Mouse (Mus musculus): ENCODE results near the gene Slfn5.
"Not testable (repeated sequence)": the region's sequence is repeated elsewhere in the genome, so short reads cannot be mapped to it uniquely, and the experiment has no call there.

Slfn5 gene

DNA sequence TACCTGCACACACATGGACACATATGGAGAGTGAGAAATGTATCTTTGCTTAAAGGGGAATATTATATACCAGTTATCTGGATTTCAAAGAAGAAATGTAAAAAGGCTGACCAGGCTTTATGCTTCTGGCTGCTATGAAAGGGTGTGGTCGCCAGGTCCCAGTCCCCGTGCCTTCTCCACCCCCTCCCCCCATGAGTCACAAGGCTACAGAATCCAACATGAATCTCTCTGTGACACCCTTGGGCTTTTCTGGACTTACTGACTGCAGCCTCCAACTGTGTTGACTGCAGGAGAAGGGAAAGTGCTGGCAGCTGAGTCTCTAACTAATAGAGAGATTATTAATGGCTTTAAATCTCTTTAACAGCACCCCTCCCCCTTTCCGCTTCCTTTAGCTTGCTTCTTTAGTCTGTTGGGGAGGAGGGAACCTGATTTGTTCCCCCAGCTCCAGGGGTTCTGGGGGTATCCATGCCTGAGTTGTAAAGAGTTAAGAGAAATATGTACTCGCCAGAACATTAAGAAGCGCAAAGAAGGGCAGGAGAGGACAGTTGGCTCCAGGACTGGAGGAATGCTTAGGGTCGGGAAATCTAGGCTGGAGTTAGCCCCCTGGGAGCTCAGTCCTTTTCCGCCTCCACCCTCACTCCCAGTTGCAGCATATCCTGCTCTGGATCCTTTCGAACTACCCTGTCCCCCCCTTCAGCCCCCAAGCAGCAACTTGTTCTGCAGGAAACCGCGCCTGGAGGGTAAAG is at the start of gene Slfn5:
Gene Slfn5, plus strand, starts transcription at position 614 of the 746 bp plus-strand sequence.
- DNase-seq, result no peak

DNA sequence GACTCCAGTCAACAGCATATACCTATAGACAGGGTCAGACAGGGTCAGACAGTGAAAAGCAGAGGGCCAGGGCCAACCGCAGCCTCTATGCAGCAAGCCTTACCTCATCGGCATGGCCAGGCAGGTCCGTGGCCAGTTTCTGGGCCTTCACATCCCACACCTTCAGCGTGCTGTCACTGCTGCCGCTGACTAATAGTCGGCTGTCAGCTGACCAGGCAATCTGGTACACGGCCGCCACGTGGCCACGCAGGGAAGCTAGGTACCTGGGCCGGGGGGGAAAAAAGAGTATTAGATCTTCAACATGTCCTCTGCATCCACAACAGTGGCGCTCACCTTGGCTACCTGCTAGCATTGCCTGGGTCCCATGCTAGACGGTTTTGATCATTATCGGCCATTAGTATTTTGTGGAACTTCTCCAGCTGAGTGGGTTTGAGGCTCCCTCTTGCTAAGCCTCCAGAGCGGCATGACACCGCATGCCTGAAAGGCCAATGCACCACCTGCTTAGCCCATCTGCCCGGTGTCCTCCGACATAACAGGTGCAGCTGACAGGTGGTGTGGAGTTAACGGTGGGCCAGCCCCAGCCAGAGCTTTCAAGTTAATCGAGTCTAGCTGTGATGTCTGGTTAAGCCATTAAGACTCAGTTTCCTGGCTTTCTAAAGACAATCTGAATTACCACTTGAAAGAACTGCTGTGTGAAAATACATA is 49.4 kb upstream of the Slfn5 start:
- no peak for DNase-seq

DNA sequence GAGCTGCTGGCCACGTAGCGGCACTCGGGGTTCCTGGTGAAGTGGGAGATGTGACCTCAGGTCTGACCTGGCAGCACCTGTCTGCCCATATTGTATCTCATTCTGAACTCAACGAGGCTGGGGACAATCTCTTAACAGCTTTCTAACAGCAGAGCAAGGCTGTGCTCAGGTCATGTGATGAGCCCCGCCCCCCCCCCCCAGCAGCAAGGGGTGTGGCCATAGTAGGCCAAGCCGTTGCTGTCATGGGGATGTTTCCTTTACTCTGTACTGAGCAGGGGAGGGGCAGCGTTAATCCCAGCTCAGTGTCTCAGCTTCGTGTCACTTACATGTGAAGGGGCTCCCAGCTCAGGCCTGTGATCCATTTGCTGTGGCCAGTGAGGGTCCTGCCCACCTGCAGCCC is 46.2 kb upstream of the Slfn5 start:
- no peak for DNase-seq

DNA sequence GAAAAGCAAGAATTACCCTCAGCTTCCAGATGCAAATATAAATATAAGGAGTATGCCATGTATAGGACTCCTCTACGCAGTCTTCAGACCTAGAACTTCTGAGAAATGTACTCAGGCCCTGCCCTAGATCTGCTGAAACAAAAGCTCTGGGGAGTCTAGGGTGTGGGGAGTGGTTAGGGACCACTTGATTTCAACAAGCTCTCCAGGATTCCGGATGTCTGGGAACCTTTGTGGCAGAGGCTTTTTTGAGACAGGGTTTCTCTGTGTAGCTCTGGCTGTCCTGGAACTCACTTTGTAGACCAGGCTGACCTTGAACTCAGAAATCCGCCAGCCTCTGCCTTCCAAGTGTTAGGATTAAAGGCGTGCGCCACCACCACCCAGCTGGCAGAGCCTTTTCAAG is 45.3 kb upstream of the Slfn5 start:
- DNase-seq, result no peak

DNA sequence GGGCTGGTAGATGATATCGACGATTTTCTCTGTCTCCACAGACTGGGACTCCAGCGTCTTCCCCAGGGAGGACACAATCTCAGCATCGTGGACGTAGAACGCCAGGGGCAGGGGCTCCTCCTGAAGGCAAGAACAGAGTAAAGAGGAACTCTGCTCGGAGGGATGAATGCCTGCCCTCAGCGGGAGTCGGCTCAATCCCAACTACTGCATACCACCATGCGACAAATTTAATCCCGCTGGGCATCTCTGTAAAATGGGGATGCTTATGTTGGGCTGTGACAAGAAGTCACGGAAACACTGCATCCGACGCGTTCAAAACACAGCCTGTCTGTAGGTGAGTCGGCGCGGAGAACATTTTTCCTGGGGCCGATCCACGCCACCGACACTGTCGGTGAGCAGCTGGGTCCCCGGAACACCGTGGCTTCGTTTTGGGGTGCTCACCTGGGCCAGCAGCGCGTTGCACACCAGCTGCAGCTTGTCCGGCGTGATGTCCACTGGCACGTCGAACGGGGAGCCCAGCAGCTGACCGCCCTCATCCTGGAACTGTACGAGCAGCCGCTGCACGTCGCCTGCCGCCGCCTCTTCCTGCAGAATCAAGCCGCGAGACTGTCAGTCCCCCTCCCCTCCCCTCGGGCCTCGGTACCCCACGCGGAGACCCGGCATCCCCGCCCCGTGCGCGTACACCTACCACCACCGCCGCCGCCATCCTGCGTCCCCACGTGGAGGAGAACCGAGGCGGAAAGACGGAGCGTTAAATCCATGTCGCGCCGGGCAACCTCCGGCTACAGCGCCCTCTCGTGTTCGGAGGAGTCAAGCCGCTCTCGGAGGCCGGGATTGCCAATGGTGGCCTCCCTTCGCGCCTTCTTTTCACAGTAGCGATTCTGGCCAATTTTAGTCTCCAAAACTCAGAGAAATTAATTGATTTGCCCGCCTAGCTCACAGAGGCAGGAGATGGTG is 43.2 kb upstream of the Slfn5 start, which contains the start of gene Nle1:
Gene Nle1, minus strand, starts transcription at position 761 of the 957 bp plus-strand sequence.
- peak; percentile 99 for DNase-seq

GRCm38 (mm10) chr11:82908608-82908989 is 42.5 kb upstream of the Slfn5 start:
- DNase-seq, result no peak

GRCm38 (mm10) chr11:82910250-82910649 is 40.9 kb upstream of the Slfn5 start, which contains the start of gene Unc45b:
TSS of gene Unc45b (plus strand) at chr11:82910550.
- no peak for DNase-seq

DNA sequence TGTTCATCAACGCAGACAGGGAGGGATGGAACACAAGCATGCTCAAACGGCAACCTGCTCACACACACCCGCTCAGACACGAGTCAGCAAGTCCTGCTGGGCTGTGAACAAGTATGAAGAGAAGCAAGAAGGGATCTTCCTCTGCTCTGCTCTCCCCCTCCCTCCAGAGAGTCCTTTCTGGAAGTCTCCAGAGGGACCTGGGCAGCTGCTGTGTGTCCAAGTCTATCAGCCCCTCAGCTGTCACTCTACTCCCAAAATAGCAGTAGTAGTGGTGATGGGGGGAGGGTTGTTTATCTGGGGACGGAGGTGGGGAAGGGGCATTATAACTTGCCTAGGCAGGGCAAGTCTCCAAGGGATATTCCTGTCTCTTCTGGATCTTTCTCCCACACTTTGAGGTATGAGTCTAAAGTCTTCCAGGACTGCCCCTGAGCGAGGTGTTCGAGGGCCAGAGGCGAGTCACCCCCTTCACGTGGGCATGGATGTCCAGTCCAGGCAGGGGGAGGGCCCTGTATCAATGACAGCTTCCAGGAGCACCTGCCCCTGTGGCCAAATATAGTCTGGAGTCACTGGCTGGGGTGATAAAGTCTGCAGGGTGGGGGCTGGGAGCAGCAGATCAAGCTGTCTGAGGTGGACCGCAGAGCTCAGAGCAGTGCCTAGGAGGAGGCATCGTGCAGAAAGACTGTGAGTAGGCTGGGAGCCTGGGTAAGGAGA is 40.3 kb upstream of the Slfn5 start:
- DNase-seq, result no peak

- DNase-seq, result peak; percentile 89
Measured at GRCm38 (mm10) chr11:82914711-82915352, 36.3 kb upstream of the Slfn5 start.

DNA sequence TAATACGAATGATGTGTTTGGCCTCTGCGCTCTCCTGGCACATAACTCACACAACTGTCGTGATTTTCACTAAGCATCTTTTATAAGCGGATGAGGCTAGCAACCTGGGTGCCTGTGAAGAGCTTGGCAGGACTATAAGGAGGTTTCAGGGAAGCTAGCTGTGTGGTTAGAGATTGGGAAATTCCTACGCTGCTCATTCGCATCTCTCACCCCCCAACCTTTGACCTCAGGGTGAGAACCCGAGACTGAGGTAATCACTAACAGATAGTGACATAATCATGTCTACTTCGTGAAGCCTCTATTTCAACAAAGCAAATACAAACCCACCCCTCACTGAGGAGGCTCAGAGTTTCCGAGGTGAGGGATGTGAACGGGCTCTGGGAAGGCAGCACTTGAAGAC is 30.4 kb upstream of the Slfn5 start:
- DNase-seq, result no peak

DNA sequence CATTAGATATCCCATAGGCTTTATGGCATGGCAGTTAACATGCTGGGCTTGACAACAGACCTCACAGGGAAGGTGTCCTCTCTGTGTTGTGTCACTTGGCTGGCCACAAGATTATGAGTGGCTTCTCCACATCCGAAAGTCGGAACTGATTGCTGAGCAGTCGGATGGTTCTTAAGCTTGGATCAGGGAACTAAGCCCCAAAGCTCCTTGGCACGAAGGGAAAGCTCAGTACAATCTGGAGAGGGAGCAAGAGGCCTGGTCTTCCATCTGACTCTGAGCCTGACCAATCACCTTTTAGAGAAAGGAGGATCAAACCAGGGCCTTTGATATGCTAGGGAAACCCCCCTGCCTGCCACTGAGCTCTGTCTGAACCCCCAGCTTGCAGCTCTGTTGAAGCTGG is 29.5 kb upstream of the Slfn5 start:
- DNase-seq, result no peak

DNA sequence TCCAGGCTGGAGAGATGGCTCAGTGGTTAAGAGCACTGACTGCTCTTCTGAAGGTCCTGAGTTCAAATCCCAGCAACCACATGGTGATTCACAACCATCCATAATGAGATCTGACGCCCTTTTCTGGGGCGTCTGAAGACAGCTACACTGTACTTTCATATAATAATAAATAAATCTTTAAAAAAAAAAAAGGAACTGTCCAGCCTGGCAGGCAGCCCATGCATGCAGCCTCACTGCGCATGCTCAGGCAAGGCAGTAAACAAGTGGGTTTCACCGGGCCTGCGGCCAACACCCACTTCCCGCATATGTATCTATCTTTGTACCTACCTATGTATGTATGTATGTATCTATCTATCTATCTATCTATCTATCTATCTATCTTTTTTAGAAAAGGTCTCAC is 27.2 kb upstream of the Slfn5 start:
- not testable (repeated sequence) for DNase-seq

GRCm38 (mm10) chr11:82928897-82929632 is 22.1 kb upstream of the Slfn5 start:
- DNase-seq, result no peak

GRCm38 (mm10) chr11:82929633-82929950 is 21.6 kb upstream of the Slfn5 start:
- DNase-seq, result no peak

DNA sequence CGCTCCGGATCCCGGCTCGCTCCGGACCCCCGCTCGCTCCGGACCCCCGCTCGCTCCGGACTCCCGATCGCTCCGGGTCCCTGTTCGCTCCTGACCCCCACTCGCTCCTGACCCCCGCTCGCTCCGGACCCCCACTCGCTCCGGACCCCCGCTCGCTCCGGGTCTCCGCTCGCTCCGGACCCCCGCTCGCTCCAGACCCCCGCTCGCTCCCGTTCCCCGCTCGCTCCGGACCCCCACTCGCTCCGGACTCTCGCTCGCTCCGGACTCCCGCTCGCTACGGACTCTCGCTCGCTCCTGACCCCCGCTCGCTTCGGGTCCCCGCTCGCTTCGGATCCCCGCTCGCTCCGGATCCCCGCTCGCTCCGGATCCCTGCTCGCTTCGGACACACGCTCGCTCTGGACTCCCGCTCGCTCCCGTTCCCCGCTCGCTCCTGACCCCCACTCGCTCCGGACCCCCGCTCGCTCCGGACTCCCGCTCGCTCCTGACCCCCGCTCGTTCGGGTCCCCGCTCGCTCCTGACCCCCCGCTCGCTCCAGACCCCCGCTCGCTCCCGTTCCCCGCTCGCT is 20.7 kb upstream of the Slfn5 start:
- not testable (repeated sequence) for DNase-seq

- DNase-seq, result not testable (repeated sequence)
Measured at GRCm38 (mm10) chr11:82931161-82931560, 20.0 kb upstream of the Slfn5 start.

GRCm38 (mm10) chr11:82931671-82932450 is 19.3 kb upstream of the Slfn5 start:
- not testable (repeated sequence) for DNase-seq

DNA sequence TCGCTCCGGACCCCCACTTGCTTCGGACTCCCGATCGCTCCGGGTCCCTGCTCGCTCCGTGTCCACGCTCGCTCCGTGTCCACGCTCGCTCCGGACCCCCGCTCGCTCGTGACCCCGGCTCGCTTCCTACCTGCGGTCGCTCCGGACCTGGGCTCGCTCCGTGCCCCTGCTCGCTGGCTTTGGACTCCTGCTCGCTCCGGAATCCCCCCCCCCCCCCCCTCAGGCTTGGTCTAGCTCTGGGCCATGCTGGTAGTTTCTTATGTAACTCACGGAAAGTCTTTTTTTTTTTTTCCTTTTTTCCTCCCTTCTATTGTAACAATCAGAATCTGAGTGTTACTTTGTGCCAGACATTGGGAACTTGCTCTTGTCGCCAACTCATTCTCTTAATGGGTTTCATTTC is 18.0 kb upstream of the Slfn5 start:
- no peak for DNase-seq

DNA sequence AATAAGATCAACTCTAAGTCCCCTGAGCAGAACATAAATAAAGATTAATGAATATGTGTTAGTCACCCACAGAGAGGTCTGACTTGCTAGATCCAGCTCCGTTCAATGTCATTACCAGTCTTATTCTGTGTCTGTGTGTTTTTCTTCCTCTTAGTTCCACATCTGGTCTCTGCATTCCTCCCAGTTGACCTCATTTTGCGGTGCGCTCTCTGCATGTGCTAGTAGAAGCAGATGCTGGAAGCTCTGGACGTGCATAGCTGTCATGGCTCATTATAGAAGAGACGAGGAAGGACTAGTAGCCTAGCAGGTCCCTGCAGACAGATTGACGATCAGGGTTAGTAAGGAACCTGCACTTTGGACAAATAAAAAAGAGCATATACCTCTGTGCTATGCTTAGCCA is 7.8 kb upstream of the Slfn5 start:
- peak; percentile 60 for DNase-seq

GRCm38 (mm10) chr11:82945636-82946035 is 5.5 kb upstream of the Slfn5 start:
- no peak for DNase-seq
